13 mouse cellular contexts compared by ENCODE assay signal in genomic region chr14:69488001-69488400, GRCm38 (mm10). TPM values are rescaled to one million over a fixed set of nuclear protein-coding genes. Genes with fewer than 3 reads are reported as not detected.
"Had no signal": no experiment of that assay in that cellular context is flagged by ENCODE, and none has a peak within 500 bp of the region (broad histone marks: within the 10 kb centered on the region; RNA-seq: fewer than 3 reads in every experiment).

No protein-coding gene starts in this region.

RNA-seq across cellular contexts. Expression of gene Gm16867, which starts 15.2 kb away (rescaled TPM):
- polyA plus RNA-seq: midbrain, embryonic 10.5 days; midbrain, embryonic 12.5 days; midbrain, embryonic 14.5 days; midbrain, embryonic 16.5 days; myocyte; neural tube, embryonic 11.5 days; neural tube, embryonic 13.5 days; neural tube, embryonic 15.5 days; stomach, embryonic 14.5 days; stomach, embryonic 16.5 days; thymus, postnatal 0 days had no signal

RNA-seq across cellular contexts. Expression of gene Gm27179, which starts 24.3 kb away (rescaled TPM):
- polyA plus RNA-seq: liver, embryonic 14.5 days; liver, embryonic 16.5 days; midbrain, embryonic 10.5 days; midbrain, embryonic 12.5 days; midbrain, embryonic 14.5 days; midbrain, embryonic 16.5 days; myocyte; neural tube, embryonic 11.5 days; neural tube, embryonic 13.5 days; neural tube, embryonic 15.5 days; stomach, embryonic 14.5 days; thymus, postnatal 0 days had no signal
